Mouse (Mus musculus): ENCODE results near the gene Slc24a3.

Slc24a3 gene

DNA sequence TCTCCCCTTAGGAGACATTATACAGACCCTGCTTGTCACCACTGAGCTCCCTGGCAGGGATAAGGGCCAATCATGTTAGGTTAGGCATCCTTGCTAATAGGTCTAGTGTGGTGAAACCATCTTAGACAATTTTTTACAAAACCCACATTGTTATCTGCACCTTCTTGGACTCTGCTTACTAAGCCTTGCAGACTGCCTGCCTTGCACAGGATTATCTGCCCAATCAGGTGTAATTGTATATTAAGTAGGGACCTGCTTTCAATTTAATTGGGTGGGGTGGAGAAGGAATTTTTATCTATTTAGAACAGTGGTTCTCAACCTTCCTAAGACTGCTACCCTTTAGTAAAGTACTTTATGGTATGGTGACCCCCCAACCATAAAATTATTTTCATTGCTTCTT is 394.9 kb downstream of the Slc24a3 start:
- DNase-seq: no peak

DNA sequence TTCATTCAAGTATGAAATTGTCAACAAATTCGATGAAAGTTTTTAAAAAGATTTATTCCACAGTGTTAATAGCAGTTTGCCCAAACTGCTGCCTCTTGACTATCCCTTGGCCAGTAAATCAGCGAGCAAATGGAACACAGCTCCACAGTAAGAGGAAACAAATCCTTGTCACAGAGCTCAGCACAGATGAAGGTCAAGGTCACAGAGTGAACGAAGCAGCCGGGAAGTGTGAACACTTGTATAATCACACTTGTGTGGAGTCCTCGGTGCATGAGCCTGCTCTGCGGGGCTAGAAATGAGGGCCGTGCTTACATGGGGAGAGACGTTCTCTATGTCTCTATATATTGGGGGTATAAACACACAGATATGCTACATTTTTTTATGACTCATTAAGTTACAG is 397.0 kb downstream of the Slc24a3 start:
- DNase-seq: no peak

DNA sequence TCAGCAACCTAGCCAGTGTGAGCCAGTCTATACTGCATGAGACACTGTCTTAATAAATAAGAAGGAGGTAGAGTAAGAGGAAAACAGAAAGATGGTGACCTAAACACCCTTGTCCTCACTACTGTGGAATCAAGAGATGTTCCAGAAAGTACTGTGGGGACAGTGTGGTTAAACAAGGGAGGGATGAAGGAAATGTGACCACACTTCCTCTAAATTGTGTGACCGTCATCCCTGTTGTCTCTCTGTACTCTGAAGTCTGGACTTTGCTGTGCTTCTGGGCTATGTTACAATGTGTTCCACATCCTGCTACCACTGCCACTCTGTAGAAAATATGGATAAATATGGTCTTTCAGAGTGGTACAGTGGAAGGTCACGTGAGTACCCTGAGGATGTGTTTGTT is 399.4 kb downstream of the Slc24a3 start:
- no peak for DNase-seq

DNA sequence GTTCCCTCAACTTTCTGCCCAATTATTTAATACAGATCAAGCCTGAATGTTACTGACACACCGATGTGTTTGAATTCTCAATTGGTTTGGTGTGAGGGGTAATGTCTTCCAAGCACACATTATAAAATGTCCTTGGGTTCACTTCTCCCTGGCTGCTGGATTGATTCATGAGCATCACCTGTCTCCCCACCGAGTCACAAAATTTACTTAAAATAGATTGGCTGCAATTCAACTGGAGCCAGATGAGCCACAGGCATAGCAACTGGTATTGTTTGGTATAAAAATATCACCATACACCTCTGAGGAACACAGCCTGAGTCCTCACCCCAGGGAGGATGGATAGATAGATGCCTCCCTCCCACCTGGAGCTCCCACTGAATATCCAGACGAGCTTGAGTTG is 404.4 kb downstream of the Slc24a3 start:
- DNase-seq: no peak

DNA sequence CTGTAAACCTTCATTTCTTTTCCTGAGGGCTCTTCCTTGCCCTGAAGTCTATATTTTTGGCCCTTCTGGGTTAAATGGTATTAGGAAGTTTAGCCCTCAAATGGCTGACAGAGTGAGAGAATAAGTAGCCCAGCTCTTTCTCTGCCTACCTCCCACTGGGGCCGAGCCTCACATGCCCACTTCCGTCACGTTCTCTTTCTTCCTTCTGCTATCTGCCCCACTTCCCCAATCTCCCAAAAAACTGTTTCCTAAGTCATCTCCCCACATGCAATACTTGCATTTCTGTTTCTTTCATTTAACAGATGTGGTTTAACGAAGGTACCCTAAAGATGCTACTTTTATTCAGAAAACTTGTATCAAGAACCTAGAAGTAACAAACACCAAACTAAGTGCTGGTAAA is 406.6 kb downstream of the Slc24a3 start:
- no peak for DNase-seq

DNA sequence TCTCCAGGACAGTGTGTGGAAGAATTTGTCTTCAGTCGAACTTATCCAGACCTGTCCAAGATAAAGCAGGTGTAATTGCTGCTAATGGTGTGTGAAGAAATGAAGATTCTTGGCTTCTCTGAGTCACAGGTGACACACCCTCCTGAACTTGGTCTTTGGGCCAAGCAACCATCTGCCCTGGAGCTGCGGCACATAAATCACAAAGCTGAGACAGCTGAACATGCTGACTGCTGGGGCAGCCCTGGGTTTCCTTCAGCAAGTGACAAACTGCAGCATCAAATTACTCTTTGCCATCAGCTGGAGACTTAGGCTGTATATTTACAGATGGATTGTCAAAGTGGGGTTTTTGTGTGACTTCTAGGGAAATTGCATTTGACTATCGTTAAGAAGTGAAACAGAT is 415.5 kb downstream of the Slc24a3 start:
- no peak for DNase-seq

DNA sequence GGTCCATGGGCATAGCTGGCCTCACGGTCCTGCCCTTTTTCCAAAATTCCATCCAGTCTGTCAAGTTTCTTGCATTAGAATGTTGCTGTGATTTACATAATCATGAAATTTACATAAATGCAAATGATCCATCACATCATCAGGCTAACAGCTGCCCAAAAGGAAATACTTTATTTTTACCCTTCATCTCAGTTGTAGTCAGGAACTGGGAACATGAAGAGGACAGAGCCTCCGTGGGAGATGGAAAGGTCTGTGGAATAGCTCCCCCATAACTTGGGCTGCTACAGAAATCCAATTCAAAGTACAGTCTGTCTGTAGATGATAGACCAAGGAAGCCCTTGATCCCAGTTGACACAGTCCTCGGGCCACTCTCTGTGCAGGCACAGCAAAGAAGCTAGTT is 417.9 kb downstream of the Slc24a3 start:
- no peak for DNase-seq

DNA sequence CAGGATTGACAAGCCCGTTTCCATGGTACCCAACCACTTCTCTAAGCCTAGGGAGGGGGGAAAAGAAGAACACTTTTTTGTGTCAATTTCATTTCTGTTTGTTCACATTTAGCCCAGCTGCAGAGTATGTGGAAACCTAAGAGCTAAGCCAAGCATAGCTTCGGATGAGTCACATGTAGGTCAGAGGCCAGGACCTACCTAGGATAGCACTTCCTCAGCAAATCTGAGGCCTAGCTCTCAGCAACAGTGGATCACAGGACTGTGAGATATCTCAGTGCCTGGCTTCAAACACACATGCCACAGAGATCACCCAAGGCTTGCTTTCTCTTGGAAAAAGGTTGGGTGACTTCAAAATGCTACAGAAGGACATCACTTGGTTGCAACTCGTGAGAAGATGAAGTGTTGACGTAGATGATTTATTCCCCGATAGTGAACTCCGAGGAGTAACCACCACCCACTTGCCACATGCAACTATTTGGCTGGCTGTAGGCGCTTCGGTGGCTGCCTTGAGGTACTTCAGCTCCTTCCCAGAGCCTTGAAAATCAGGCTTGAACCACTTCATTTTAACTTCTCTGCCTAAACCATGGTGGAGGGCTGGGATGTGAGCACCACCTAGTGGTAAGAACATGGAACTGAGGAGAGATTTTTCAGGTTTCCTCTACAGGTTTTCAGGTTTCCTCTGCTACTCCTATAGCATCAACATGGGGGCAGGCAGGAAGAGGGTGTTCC is 420.6 kb downstream of the Slc24a3 start:
- DNase-seq: peak; percentile 42 to 48

DNA sequence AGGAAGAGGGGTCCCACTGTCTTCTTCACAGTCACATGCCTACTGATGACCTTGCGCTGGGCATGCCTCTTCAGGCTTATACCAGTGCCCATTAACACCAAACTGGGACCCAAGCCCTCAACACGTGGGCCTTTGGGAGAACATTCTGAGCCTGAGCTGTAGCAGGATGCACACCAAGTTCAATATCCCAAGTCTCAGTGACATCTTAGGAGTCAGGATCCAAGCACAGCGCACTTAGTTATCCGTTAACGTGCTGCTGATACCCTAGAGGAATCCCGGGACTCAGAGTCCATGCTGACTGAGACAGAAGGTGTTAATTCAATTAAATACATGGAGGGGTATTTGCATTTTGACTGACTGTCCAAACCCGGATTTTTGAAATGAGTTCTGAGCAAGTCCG is 424.3 kb downstream of the Slc24a3 start:
- peak; percentile 19 to 46 for DNase-seq

DNA sequence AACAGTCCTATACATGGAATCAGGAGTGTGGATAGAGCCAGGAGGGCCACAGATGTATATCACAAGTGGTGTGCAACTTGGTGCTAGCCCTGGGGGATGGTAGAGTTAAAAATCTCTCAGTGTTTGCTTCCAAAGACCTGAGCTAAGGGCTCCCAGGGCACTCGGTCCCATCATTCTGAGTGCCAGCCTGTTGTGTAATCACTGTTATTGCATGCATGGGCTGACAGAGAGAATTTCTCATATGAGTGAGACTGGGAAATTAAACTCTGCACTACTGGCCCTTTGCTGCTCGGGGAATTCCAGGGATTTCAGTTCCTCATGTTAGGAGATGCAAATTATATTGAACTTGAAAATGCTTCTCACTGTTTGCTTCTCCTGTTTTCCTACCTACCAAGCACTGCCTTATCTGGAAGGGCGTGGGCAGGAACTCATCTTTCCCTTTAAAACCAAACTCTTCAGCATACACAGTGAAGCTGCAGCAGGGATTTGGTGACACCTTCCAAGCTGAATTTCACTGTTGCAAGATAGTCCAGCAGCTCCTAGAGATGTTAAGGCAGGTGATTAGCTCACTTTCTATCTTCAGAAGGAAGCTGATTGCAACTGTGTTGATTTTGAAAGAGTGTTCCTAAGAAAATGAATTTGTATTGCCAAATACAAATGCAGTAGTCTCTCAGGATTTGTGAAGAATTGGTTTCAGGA is 426.2 kb downstream of the Slc24a3 start:
- DNase-seq: peak; percentile 61 to 76

DNA sequence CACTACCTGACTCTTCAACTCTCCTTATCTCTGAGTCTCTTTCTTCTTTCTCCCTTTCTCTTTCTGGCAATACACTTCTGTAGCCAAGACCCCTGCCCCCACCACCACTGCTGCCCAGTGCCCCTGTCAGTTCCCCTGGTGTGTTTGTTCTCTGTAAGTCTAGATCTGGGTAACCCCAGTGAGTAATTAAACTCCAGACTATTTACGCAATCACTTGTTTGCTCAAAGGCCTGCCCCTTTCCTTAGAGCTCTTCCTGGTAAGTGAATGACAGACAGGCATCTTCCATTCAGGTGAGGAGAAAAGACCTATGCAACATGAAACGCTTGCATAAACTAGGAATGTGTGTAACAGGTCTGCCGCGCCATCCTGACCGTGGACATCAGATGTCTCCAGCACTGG is 430.3 kb downstream of the Slc24a3 start:
- DNase-seq: no peak

DNA sequence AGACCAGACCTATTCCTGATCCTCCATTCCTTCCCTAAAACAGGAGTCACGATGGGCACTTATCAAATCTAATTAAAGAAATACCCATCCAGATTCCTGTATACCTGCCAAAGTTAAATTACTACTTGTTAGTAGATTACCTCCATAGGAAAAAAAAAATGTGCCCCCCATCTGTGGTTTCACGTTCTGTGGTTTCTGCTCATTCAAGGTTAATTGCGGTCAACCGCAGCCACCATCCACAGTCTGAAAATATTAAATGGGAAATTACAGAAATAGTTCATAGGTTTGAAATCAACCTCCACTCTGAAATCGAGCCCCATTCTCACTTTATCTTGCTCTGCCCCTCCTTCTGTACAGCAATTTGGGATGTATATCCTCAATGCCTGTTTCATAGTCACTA is 440.3 kb downstream of the Slc24a3 start:
- no peak for DNase-seq

DNA sequence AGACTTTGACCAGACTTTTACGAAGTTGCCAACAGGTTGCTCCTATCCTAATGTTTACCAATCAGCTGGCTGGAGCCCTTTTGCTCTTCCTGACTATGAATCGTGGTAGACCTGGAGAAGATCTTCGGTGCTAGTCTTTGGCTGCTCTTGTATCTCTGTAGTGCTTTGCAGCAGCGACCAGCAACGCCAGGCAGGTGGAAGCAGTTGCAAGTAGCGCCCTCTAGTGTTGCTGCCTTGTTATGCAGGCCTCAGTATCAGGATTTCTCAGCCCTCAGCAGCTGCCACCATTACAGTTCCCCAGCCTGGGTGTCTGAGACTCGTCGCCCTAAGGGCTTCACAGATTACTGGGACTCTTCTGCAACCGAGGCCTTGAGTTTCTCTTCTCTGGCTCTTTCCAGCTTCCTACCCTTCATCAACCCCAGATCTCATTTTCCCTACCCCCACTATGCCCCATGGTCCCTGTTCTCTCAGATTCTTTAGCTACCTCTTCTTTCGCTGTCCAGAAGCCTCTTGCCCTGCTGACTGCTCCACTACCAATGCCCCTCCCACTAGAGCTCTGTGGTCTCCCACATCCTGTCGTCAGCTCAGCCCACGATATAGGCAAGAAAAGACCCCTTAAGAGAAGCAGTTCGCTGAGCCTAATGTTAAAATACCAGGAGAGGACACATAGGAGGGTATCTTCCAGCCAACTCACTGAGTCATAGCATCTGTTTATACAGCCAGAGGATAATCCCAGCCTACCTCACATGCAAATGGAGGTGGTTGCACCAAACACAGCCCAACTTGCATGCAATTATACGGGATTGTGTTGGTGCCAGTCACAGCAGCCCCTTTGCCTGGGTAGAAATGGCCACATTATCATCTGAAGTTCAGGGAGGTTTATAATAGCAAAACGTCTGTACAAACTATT is 443.5 kb downstream of the Slc24a3 start:
- peak; percentile 71 to 74 for DNase-seq

DNA sequence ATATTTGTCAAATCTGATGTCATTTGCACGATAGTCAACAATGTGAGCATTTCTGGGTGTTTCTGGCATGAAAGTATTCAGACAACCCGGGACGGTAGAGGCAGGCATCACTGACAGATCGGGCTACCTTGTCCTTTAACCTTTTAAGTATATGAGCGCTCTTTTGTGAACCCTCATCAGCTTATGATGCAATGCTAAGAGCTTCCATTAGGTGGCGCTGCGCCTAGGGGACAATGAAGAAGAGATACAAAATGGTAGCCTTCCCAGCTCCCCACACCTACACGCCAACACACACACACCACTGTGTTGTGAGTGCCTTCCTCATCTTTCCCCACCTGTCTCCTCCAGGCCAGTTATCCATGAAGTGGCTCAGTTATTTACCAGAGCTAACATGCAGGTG is 445.4 kb downstream of the Slc24a3 start:
- DNase-seq: peak in 1 of 2 experiments; percentile 16

DNA sequence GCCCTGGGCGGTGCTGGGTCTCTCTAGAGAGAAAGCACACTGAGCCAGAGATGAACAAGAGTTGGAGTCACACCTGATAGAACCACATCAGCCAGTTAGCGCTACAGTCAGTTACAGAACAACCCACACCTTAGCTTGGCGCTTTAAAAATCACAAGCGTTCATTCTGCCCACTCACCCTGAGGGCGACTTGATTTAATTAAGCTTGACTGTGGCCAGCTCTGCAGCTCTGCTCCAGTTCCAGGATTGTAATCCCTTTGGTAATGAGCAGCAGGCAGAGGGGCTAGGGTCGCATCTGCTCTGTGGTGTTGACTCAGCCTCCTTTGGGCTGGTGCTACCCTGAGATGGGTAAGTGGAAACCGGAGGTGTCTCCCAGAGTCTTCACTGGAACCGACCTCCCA is 446.2 kb downstream of the Slc24a3 start:
- DNase-seq: peak; percentile 23 to 56

DNA sequence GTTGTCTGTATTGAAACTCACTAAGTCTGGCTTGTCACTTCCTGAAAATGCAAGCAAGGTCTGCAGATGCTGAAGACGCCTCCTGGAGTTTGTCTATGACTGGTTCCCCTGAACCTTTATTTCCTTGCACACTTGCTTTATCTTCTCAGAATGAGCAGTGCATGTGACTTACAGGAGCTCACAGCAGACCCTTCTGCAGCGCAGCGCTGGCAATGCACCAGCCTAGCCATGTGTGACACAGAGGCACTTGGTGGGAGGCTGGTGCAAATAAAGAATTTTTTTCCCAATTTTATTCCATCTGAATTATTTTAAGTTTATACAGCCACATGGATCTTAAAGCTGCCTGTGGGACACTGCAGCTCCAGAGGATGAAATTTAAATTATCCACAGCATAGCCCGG is 452.1 kb downstream of the Slc24a3 start:
- no peak for DNase-seq

DNA sequence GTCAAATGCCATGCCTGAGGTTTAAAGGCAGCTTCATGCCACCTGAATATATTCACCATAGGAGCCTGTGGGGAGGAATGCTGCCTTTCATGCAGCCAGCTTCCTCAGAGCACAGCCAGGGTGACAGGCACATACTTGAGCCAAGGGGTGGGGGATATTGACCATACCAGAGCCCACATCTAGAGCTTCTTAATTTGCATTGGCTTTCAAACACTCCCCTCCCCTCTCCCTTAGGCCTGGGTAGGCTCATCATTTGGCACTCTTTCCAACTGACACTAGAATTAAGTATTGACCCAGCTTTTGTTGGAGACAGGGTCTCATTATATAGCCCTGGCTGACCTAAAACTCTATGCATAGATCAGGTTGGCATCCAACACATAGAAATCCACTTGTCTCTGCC is 453.2 kb downstream of the Slc24a3 start:
- no peak for DNase-seq

DNA sequence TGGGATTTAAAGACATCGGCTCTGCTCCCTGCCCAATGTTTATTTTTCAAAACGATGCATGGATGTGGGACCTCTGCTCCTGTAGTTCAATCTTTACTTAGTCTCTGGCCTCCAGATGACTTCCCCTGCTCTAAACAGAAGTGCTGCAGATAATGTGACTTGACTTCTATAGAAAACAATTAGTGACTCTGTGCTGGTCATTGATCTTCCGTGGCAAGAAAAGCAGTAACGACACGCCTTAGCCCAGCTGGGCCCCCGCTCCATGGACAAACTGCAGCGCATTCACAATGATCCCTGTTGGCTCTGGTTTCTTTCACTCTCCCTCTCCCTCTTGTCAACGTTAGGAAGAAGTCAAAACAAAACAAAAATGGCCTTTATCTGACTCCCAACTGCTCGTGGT is 453.6 kb downstream of the Slc24a3 start:
- no peak for DNase-seq

DNA sequence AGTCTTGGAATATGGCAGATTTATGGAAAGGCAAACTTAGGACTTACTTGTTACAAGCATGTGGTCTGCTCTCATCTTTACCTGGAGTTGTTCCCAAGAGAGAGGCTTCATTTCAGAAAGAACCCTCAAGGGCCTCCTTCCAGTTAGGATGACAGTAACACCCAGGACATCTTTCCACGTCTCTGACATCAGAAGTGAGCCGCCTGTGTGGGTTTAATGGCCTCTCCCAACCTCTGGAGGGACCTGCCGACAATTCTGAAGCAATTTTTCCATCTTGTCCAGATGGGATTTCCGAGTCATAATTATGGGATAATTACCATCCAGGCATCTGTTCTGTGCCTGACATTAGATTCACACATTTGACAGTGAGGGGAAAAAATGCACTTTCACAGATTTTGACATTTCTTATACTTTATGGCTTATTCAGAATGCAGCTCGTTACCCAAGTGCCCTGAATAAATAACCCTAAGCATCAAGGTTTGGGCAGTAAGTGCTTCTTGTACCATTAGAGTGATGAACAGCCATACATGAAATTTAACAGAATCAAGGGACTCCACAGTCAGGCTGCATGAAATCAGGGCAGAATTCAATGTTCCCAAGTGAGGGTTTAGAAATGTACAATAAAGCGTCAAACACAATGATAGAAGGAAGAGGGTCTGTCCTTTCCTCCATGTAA is 463.7 kb downstream of the Slc24a3 start:
- no peak for DNase-seq

DNA sequence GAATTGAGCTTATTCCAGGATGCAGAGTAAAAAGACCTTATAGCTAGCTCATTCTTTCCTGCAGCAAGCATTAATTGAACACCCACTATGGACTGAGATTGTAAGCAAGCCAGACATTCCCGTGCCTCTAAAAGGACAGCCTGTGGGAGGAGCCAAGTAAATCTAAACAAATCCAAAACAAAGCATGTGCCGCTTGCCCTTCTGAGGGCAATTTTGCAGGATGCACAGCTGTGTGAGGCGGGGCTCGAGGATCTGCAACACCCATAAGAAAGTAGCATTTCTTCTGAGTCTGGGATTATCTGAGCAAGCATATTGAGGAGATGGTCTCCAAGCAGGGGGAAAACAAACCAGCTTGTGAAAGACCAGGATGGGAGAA is 464.2 kb downstream of the Slc24a3 start:
- DNase-seq: no peak

DNA sequence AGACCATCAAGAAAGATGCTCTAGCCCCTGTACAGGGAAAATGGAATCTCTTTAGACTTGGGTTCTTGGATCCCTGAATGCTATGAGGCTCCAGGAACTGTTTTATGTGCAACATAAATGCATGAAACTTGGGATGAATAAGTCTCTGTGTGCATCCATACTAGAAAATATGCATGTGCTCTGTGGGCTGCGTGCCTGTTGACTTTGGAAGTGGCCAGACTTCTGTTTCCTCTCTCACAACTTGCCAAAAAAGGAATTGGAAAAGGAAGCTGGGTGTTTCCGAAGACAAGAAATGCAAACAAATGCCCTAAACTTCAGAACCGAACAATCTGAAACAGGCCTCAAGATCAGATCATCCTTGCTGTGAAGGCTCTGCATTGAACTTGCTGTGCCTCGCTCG is 466.3 kb downstream of the Slc24a3 start:
- no peak for DNase-seq

DNA sequence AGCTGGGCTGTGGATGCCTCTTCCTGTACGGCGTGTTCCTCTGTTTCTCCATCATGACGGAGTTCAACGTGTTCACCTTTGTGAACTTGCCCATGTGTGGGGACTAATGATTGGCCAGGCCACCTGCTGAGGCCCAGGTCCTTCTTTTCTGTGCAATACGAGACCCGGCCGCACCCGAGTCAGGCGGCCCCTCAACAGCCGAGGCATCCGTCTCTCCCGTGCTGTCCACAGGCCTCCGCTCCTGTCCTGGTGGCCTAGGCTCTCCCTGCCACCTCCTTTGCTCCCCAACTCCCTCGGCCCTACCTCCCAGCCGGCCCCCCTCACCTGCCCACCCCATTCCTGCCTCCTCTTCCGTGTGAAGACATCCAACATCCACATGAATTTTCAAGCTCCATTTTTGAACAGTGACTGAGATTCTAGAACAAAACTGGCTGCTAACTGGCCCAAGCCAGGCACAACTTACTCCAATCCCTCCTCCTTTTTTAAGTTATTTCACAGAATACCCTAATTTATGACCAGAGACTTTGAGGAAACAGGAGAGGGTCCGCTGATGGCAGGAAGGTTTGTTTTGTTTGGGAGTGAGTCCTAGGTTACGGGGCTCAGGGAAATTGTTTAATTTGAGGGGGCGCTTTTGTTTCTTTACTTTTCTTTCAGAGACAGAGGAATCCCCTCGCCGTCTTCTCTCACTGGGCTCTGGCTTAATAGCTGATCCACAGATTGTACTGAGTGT is 472.9 kb downstream of the Slc24a3 start:
- no peak for DNase-seq
